Mouse (Mus musculus): ENCODE data around the gene Fancl.

Fancl gene

DNA sequence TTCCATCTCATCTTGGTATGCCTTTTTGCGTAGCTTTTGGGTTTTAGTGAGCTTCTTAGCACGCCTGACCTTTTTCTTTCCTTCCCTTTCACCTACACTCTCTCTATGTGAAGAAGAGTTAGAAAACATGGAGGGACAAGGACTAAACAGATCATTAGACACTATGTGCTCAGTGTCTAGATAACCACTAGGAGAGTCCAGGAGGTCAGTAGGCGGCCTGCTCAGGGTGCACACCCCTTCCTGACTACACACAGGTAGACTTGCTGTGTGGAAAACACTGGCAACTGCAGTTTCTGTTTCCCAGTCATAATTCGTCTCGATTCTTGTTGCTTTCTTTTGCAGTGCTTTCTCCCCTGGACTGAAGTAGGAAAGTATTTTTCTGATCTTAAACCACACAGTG is 110.0 kb downstream of the Fancl start:
- DNase-seq, result no peak

GRCm38 (mm10) chr11:26513683-26514082 is 127.7 kb downstream of the Fancl start:
- DNase-seq, result peak in 1 of 2 experiments; percentile 2

- no peak for DNase-seq
Observed at GRCm38 (mm10) chr11:26516086-26516485, 130.2 kb downstream of the Fancl start.

DNA sequence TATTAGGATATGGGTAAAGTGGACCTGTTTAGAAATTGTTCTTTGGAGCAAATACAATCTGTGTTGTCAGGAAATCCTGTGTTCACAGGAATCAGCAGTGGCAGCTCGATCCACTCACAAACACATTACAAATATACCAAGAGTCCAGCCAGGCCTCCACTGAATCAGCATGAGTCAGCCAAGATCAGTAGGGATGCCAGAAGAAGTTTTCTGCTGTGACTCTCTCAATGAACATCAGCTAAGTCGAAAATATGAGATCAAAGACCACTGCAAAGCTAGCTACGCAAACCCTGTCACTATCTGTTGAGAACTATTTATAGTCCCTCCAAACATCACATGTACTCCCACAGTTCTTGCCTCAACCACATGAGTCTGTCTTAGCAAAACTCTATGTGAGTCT is 133.1 kb downstream of the Fancl start:
- no peak for DNase-seq
